Mouse (Mus musculus) adipocyte (in vitro differentiated cells): Measurements from ENCODE around the gene Nubp1.
A peak's percentile ranks its signal among the peaks of the same experiment; 100 is the strongest.

Experiments used
- DNase-seq: peaks from one replicate; pipeline ENCODE4 v3.0.0-alpha.2; 2016; ENCODE audit warnings: low spot score

Gene Nubp1

GRCm38 (mm10) chr16:10411764-10412746 lies at the start of gene Nubp1:
TSS of gene Nubp1 (plus strand) at chr16:10411948.
- peak; percentile 97 for DNase-seq

- no peak for DNase-seq
Observed at GRCm38 (mm10) chr16:10363061-10363460, 48.7 kb upstream of the Nubp1 start.

- DNase-seq = no peak
Observed at GRCm38 (mm10) chr16:10365796-10366195, 46.0 kb upstream of the Nubp1 start.

GRCm38 (mm10) chr16:10366240-10367217 lies 45.2 kb upstream of the Nubp1 start:
- peak; percentile 36 for DNase-seq

GRCm38 (mm10) chr16:10369468-10369934 lies 42.2 kb upstream of the Nubp1 start:
- DNase-seq = peak; percentile 51

GRCm38 (mm10) chr16:10369996-10370395 lies 41.8 kb upstream of the Nubp1 start:
- no peak for DNase-seq

GRCm38 (mm10) chr16:10372372-10372771 lies 39.4 kb upstream of the Nubp1 start:
- DNase-seq = no peak

- DNase-seq = no peak
Observed at GRCm38 (mm10) chr16:10374254-10375011, 37.3 kb upstream of the Nubp1 start.

- no peak for DNase-seq
Observed at GRCm38 (mm10) chr16:10377286-10377685, 34.5 kb upstream of the Nubp1 start.

GRCm38 (mm10) chr16:10379531-10379930 lies 32.2 kb upstream of the Nubp1 start:
- no peak for DNase-seq

GRCm38 (mm10) chr16:10384060-10384497 lies 27.7 kb upstream of the Nubp1 start:
- DNase-seq = no peak

GRCm38 (mm10) chr16:10384544-10384943 lies 27.2 kb upstream of the Nubp1 start:
- DNase-seq = no peak

GRCm38 (mm10) chr16:10385261-10385660 lies 26.5 kb upstream of the Nubp1 start:
- DNase-seq = no peak

GRCm38 (mm10) chr16:10388634-10389365 lies 22.9 kb upstream of the Nubp1 start:
- no peak for DNase-seq

- no peak for DNase-seq
Observed at GRCm38 (mm10) chr16:10392587-10392986, 19.2 kb upstream of the Nubp1 start.

- DNase-seq = no peak
Observed at GRCm38 (mm10) chr16:10394699-10395540, 16.8 kb upstream of the Nubp1 start, which contains the start of gene Tekt5. TSS of gene Tekt5 (minus strand) at chr16:10395490.

- DNase-seq = no peak
Observed at GRCm38 (mm10) chr16:10398755-10399154, 13.0 kb upstream of the Nubp1 start.

GRCm38 (mm10) chr16:10399160-10399559 lies 12.6 kb upstream of the Nubp1 start:
- DNase-seq = peak; percentile 86

GRCm38 (mm10) chr16:10415976-10416375 lies 4.2 kb downstream of the Nubp1 start:
- DNase-seq = no peak

GRCm38 (mm10) chr16:10416866-10417265 lies 5.1 kb downstream of the Nubp1 start:
- DNase-seq = no peak
